Mouse (Mus musculus): ENCODE results near the gene Scn10a.

GRCm38 (mm10) chr9:119574366-119574765, 144.8 kb downstream of the Scn10a start:
- TF ChIP-seq CTCF (IDR thresholded peaks at IDR 0.05; ENCODE audit: low read depth, low read length) (no peak), POLR2A (IDR thresholded peaks at IDR 0.05; ENCODE audit: extremely low read depth, insufficient read depth, low read length) (no peak)

Data from liver, adult 2 months (tissue).